Mouse (Mus musculus) lung, postnatal 0 days (tissue): ENCODE measurements at regions not wholly inside any gene's neighbourhood (a gene's known extent, or its start where the extent isn't known, plus 50 kb on each side); places are given as distances from the start of the nearest gene placed in this dataset.

Experiments
- CTCF ChIP-seq: IDR thresholded peaks from 2 replicates; pipeline ENCODE4 v1.5.1; 2016; ENCODE audit warnings: antibody characterized with exemption, mild to moderate bottlenecking
- EP300 ChIP-seq: IDR thresholded peaks from 2 replicates; pipeline ENCODE4 v1.6.1; 2016; ENCODE audit warnings: antibody characterized with exemption, mild to moderate bottlenecking, control low read depth

- TF ChIP-seq CTCF: no peak
- TF ChIP-seq EP300: no peak
These were observed 109.4 kb upstream of the Frg1 start for GRCm38 (mm10) chr8:41526283-41526682.
